Mouse (Mus musculus) hindbrain, embryonic 16.5 days (tissue): ENCODE results near the gene Slc44a5. TPM values are rescaled to one million over a fixed set of nuclear protein-coding genes. Genes with fewer than 3 reads are reported as not detected.
A peak's percentile ranks its signal among the peaks of the same experiment; 100 is the strongest.
"Not testable (repeated sequence)": the region's sequence is repeated elsewhere in the genome, so short reads cannot be mapped to it uniquely, and the experiment has no call there.

Experiments used
- ATAC-seq: fragments of 200-750 bp; cut with Nextera tagmentation; 2 replicates; pipeline ENCODE4 v1.8.0; 2017; ENCODE audit warnings: moderate TSS enrichment, moderate library complexity
- H3K27ac ChIP-seq: fragments of 300-500 bp; sonication (generic); 2 replicates; pipeline ENCODE4 v1.5.1; 2014; ENCODE audit warnings: low read depth, mild to moderate bottlenecking, control low read depth, low read length, moderate library complexity
- H3K27me3 ChIP-seq: fragments of 300-500 bp; sonication (generic); replicated peaks from 2 replicates; pipeline ENCODE4 v1.6.1; 2014; ENCODE audit warnings: low read length; ENCODE audit not compliant: control insufficient read depth, insufficient read depth
- H3K36me3 ChIP-seq: fragments of 300-500 bp; sonication (generic); 2 replicates; pipeline ENCODE4 v1.6.1; 2014; ENCODE audit warnings: mild to moderate bottlenecking, low read length, moderate library complexity, mixed read lengths; ENCODE audit not compliant: control insufficient read depth, insufficient read depth
- H3K4me1 ChIP-seq: fragments of 300-500 bp; sonication (generic); 2 replicates; pipeline ENCODE4 v1.6.1; 2014; ENCODE audit warnings: low read depth, low read length; ENCODE audit not compliant: control insufficient read depth, insufficient read depth
- H3K4me2 ChIP-seq: fragments of 300-500 bp; sonication (generic); 2 replicates; pipeline ENCODE4 v1.6.1; 2014; ENCODE audit warnings: mild to moderate bottlenecking, low read length, control low read depth, moderate library complexity
- H3K4me3 ChIP-seq: fragments of 300-500 bp; sonication (generic); 2 replicates; pipeline ENCODE4 v1.5.1; 2014; ENCODE audit warnings: mild to moderate bottlenecking, low read length, control low read depth, moderate library complexity
- H3K9ac ChIP-seq: fragments of 300-500 bp; sonication (generic); 2 replicates; pipeline ENCODE4 v1.6.1; 2014; ENCODE audit warnings: low read depth, mild to moderate bottlenecking, control low read depth, low read length, moderate library complexity
- H3K9me3 ChIP-seq: fragments of 300-500 bp; sonication (generic); 2 replicates; pipeline ENCODE4 v1.6.1; 2014; ENCODE audit warnings: mild to moderate bottlenecking, low read length, moderate library complexity; ENCODE audit not compliant: control insufficient read depth
- WGBS: fragments of 180-500 bp; shearing (Covaris S2); extraction: QIAGEN DNeasy Blood & Tissue Kit; methylation state at CpG from one replicate; pipeline ENCODE4 v1.1.7; 2014; 5-methylcytosine and 5-hydroxymethylcytosine counted together
- polyA plus RNA-seq: library from polyadenylated mRNA; unstranded; fragments of >200 nt; fragmentation: Nextera tagmentation; extraction: Ambion mirVana; gene quantifications from 2 replicates; pipeline ENCODE4 v1.2.1, GENCODE M21; 2015

The Slc44a5 gene
- polyA plus RNA-seq, 1 experiment from 2014 or later: 7.5 TPM

- no peaks in the 10 kb centered on the region for H3K36me3 ChIP-seq
Measured at GRCm38 (mm10) chr3:153984428-153985340, 11.4 kb downstream of the Slc44a5 start.

GRCm38 (mm10) chr3:153999797-154000528, 26.7 kb downstream of the Slc44a5 start:
- Histone ChIP-seq H3K27me3 (no peaks in the 10 kb centered on the region), H3K36me3 (no peaks in the 10 kb centered on the region), H3K4me3 (no peak overlapping the region), H3K9me3 (no peaks in the 10 kb centered on the region), H3K27ac (no peak overlapping the region), H3K9ac (no peak overlapping the region), H3K4me2 (no peak overlapping the region), H3K4me1 (no peaks in the 10 kb centered on the region)
- no peak for ATAC-seq
- 94% methylated on average over 5 of the region's 5 CpGs for WGBS

More at GRCm38 (mm10) chr3:153984428-153985340, 11.4 kb downstream of the Slc44a5 start:
- Histone ChIP-seq H3K9ac (no peak overlapping the region), H3K27ac (no peak overlapping the region), H3K4me2 (no peak overlapping the region), H3K4me1 (peaks cover 4% of the 10 kb centered on the region; the same call in 1 of the 2 replicates), H3K9me3 (no peaks in the 10 kb centered on the region), H3K4me3 (no peak overlapping the region), H3K27me3 (no peaks in the 10 kb centered on the region)
- 45% methylated on average over 10 of the region's 10 CpGs for WGBS
- peak; percentile 68; the same call in 1 of the 2 replicates for ATAC-seq

DNA sequence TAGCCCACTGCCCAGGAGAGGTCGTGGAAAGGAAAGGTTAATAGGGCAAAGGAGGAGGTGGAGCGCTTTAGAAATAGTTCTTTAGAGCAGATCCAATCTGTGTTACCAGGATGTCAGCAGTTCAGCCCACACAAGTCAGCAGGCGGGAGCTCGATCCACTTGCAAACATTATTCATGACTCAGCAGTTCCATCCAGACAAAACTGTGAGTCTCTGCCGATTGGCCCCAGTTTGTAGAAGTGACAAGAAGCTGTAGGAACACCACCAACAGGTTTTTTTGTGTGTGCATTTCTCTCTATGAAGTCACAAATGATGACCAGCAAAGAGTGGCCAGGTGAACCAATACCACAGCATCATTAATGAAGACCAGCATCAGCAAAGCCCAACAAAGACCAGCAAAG, 28.1 kb downstream of the Slc44a5 start:
- Histone ChIP-seq H3K9ac (no peak overlapping the region), H3K4me2 (no peak overlapping the region), H3K4me1 (no peaks in the 10 kb centered on the region), H3K36me3 (no peaks in the 10 kb centered on the region), H3K27me3 (no peaks in the 10 kb centered on the region), H3K4me3 (no peak overlapping the region), H3K27ac (no peak overlapping the region), H3K9me3 (no peaks in the 10 kb centered on the region)
- ATAC-seq: no peak
- WGBS: 62% methylated on average over 5 of the region's 5 CpGs

DNA sequence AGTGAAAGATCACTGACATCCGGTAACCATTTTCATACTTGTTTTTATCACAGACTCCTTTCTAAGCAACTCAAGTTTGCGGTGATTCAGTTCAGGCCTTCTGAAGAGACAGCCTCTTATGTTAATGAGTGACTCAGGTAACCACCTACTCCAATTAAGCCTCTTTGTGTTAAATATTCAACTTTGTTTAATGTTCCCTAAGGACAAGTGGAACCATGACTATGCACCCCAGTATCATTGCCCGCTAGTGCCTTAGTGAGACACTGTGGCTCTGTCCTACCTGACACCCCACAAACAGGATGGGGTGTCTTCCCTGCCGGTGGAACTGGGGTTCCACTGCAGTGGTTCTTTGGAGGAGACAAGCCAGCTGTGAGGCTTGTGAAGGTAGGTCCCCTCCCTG, 73.6 kb downstream of the Slc44a5 start:
- H3K4me1 ChIP-seq: no peaks in the 10 kb centered on the region
- H3K9me3 ChIP-seq: no peaks in the 10 kb centered on the region
- no peak overlapping the region for H3K4me2 ChIP-seq
- no peaks in the 10 kb centered on the region for H3K27me3 ChIP-seq
- 83% methylated on average over 4 of the region's 4 CpGs for WGBS
- no peak for ATAC-seq
- H3K4me3 ChIP-seq: no peak overlapping the region
- no peak overlapping the region for H3K27ac ChIP-seq
- no peaks in the 10 kb centered on the region for H3K36me3 ChIP-seq
- H3K9ac ChIP-seq: no peak overlapping the region

DNA sequence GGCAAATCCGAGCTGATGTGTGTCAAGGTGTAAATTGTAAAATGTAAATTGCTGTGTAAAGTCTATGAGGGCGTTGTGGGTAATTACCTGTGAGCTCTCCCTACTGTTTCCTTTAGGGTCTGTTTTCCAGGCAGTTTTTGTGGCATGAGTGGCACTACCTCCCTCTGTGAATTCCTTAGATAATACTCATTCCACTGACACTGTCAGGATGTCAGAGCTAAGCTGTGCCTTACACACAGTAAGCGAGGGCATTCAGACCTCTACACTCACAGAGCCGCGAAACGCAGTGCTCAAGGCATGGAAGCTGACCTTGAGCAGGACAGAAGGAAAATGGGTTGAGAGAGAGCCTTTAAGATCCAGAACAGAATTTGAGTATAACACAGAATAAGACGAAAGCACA, 80.1 kb downstream of the Slc44a5 start:
- Histone ChIP-seq H3K4me2 (no peak overlapping the region), H3K27me3 (no peaks in the 10 kb centered on the region), H3K4me1 (no peaks in the 10 kb centered on the region), H3K36me3 (no peaks in the 10 kb centered on the region), H3K4me3 (no peak overlapping the region), H3K9me3 (no peaks in the 10 kb centered on the region), H3K9ac (no peak overlapping the region), H3K27ac (no peak overlapping the region)
- 69% methylated on average over 7 of the region's 7 CpGs for WGBS
- ATAC-seq: no peak

- no peak for ATAC-seq
- H3K27ac ChIP-seq: no peak overlapping the region
- no peak overlapping the region for H3K4me2 ChIP-seq
- H3K27me3 ChIP-seq: no peaks in the 10 kb centered on the region
- no peaks in the 10 kb centered on the region for H3K4me1 ChIP-seq
- H3K4me3 ChIP-seq: no peak overlapping the region
- no peaks in the 10 kb centered on the region for H3K36me3 ChIP-seq
- H3K9me3 ChIP-seq: no peaks in the 10 kb centered on the region
- WGBS: 92% methylated on average over 2 of the region's 2 CpGs
- H3K9ac ChIP-seq: no peak overlapping the region
Measured at GRCm38 (mm10) chr3:154057464-154057863, 84.2 kb downstream of the Slc44a5 start.

GRCm38 (mm10) chr3:154058200-154058599, 85.0 kb downstream of the Slc44a5 start:
- ATAC-seq: no peak
- Histone ChIP-seq H3K9me3 (no peaks in the 10 kb centered on the region), H3K9ac (no peak overlapping the region), H3K27ac (no peak overlapping the region), H3K27me3 (no peaks in the 10 kb centered on the region), H3K4me3 (no peak overlapping the region), H3K4me2 (no peak overlapping the region), H3K4me1 (no peaks in the 10 kb centered on the region), H3K36me3 (no peaks in the 10 kb centered on the region)
- WGBS: 87% methylated on average over 5 of the region's 5 CpGs

DNA sequence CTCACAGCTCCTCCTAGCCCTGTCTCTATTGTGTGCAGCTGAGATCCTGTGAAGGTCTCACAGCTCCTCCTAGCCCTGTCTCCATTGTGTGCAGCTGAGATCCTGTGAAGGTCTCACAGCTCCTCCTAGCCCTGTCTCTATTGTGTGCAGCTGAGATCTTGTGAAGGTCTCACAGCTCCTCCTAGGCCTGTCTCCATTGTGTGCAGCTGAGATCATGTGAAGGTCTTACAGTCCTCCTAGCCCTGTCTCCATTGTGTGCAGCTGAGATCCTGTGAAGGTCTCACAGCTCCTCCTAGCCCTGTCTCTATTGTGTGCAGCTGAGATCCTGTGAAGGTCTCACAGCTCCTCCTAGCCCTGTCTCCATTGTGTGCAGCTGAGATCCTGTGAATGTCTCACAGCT, 98.8 kb downstream of the Slc44a5 start:
- H3K4me2 ChIP-seq, ATAC-seq, H3K36me3 ChIP-seq, H3K27ac ChIP-seq, H3K4me3 ChIP-seq, H3K9ac ChIP-seq, H3K4me1 ChIP-seq, H3K9me3 ChIP-seq, H3K27me3 ChIP-seq: not testable (repeated sequence)

DNA sequence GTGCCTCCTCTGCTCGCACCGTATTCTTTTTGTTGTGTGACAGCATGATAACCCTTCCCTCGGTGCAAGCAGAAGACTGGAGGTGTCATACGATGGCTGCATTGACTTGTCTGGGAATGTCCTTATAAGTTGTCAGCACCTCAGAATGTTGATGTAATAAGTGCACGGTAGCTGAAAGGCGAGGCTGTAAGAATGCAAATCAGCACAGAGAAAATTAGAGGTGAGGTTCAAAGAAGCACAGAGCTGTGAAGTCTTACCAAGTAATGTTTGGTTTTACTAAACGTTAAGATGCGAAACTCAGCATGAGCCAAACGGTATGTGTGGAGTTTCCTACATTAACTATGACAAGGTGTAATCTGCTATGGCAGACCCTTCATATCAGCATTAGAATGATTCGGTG, 102.5 kb downstream of the Slc44a5 start:
- no peak for ATAC-seq
- Histone ChIP-seq H3K4me2 (no peak overlapping the region), H3K36me3 (no peaks in the 10 kb centered on the region), H3K9ac (no peak overlapping the region), H3K27ac (no peak overlapping the region), H3K4me3 (no peak overlapping the region), H3K4me1 (no peaks in the 10 kb centered on the region), H3K9me3 (no peaks in the 10 kb centered on the region), H3K27me3 (no peaks in the 10 kb centered on the region)
- WGBS: 81% methylated on average over 10 of the region's 10 CpGs
